Mouse (Mus musculus) limb, embryonic 10.5 days (tissue): ENCODE data around the gene Rsg1. TPM values are rescaled to one million over a fixed set of nuclear protein-coding genes. Genes with fewer than 3 reads are reported as not detected.

ENCODE experiments used
- DNase-seq: peaks from one replicate; pipeline ENCODE4 v3.0.0-alpha.2; 2017; ENCODE audit warnings: low spot score
- H3K27ac ChIP-seq: fragments of 300-500 bp; sonication (generic); 2 replicates; pipeline ENCODE4 v1.5.1; 2016; ENCODE audit warnings: mild to moderate bottlenecking
- H3K27me3 ChIP-seq: fragments of 300-500 bp; sonication (generic); 2 replicates; pipeline ENCODE4 v1.6.1; 2016; ENCODE audit warnings: low read depth, mild to moderate bottlenecking; ENCODE audit not compliant: poor library complexity, severe bottlenecking
- H3K36me3 ChIP-seq: fragments of 300-500 bp; sonication (generic); 2 replicates; pipeline ENCODE4 v1.6.1; 2016; ENCODE audit warnings: mild to moderate bottlenecking, moderate library complexity
- H3K4me1 ChIP-seq: fragments of 300-500 bp; sonication (generic); 2 replicates; pipeline ENCODE4 v1.6.1; 2016
- H3K4me3 ChIP-seq: fragments of 300-500 bp; sonication (generic); 2 replicates; pipeline ENCODE4 v1.5.1; 2016; ENCODE audit warnings: mild to moderate bottlenecking, moderate library complexity
- H3K9me3 ChIP-seq: fragments of 300-500 bp; sonication (generic); replicated peaks from 2 replicates; pipeline ENCODE4 v1.6.1; 2016; ENCODE audit warnings: mild to moderate bottlenecking
- WGBS: fragments of 180-500 bp; shearing (Covaris S2); methylation state at CpG from one replicate; pipeline ENCODE4 v1.1.7; 2016; 5-methylcytosine and 5-hydroxymethylcytosine counted together
- polyA plus RNA-seq: library from polyadenylated mRNA; unstranded; fragments of >200 nt; fragmentation: Nextera tagmentation; extraction: Ambion mirVana; gene quantifications from 2 replicates; pipeline ENCODE4 v1.2.1, GENCODE M21; 2016

Gene Rsg1
- polyA plus RNA-seq, 1 experiment from 2014 or later = 8.4 TPM

GRCm38 (mm10) chr4:141194553-141194952 is 19.2 kb upstream of the Rsg1 start:
- no peaks in the 10 kb centered on the region for H3K9me3 ChIP-seq
- H3K27me3 ChIP-seq = no peaks in the 10 kb centered on the region
- WGBS = 93% methylated on average over 6 of the region's 6 CpGs
- peaks cover 95% of the 10 kb centered on the region for H3K36me3 ChIP-seq
- DNase-seq = no peak
- no peak overlapping the region for H3K27ac ChIP-seq
- no peak overlapping the region for H3K4me3 ChIP-seq
- no peaks in the 10 kb centered on the region for H3K4me1 ChIP-seq

- H3K9me3 ChIP-seq = no peaks in the 10 kb centered on the region
- no peak overlapping the region for H3K27ac ChIP-seq
- 94% methylated on average over 13 of the region's 13 CpGs for WGBS
- no peaks in the 10 kb centered on the region for H3K4me1 ChIP-seq
- no peaks in the 10 kb centered on the region for H3K27me3 ChIP-seq
- no peak for DNase-seq
- no peak overlapping the region for H3K4me3 ChIP-seq
- H3K36me3 ChIP-seq = peaks cover 99% of the 10 kb centered on the region
These were observed 16.6 kb upstream of the Rsg1 start for GRCm38 (mm10) chr4:141196981-141197685.

- no peaks in the 10 kb centered on the region for H3K27me3 ChIP-seq
- peaks cover 99% of the 10 kb centered on the region for H3K36me3 ChIP-seq
- no peaks in the 10 kb centered on the region for H3K4me1 ChIP-seq
- 98% methylated on average over 13 of the region's 13 CpGs for WGBS
- H3K9me3 ChIP-seq = no peaks in the 10 kb centered on the region
- no peak overlapping the region for H3K27ac ChIP-seq
- no peak overlapping the region for H3K4me3 ChIP-seq
- no peak for DNase-seq
These were observed 16.1 kb upstream of the Rsg1 start for GRCm38 (mm10) chr4:141197686-141198035.

- Histone ChIP-seq H3K4me1 (0 out of 2 replicates have a peak, but pooled peaks cover 3% of the 10 kb centered on the region), H3K4me3 (no peak overlapping the region), H3K27me3 (no peaks in the 10 kb centered on the region), H3K27ac (no peak overlapping the region), H3K36me3 (peaks cover 89% of the 10 kb centered on the region), H3K9me3 (no peaks in the 10 kb centered on the region)
- DNase-seq = no peak
- 85% methylated on average over 11 of the region's 11 CpGs for WGBS
These were observed 12.8 kb upstream of the Rsg1 start for GRCm38 (mm10) chr4:141200906-141201305.

- H3K27ac ChIP-seq = no peak overlapping the region
- no peak for DNase-seq
- H3K36me3 ChIP-seq = peaks cover 85% of the 10 kb centered on the region
- no peak overlapping the region for H3K4me3 ChIP-seq
- no peaks in the 10 kb centered on the region for H3K27me3 ChIP-seq
- no peaks in the 10 kb centered on the region for H3K9me3 ChIP-seq
- H3K4me1 ChIP-seq = 0 out of 2 replicates have a peak, but pooled peaks cover 3% of the 10 kb centered on the region
- WGBS = 93% methylated on average over 6 of the region's 6 CpGs
These were observed 11.6 kb upstream of the Rsg1 start for GRCm38 (mm10) chr4:141202192-141202591.

GRCm38 (mm10) chr4:141204580-141205061 is 9.1 kb upstream of the Rsg1 start:
- H3K27ac ChIP-seq = no peak overlapping the region
- no peak for DNase-seq
- 0 out of 2 replicates have a peak, but pooled peaks cover 3% of the 10 kb centered on the region for H3K4me1 ChIP-seq
- no peaks in the 10 kb centered on the region for H3K27me3 ChIP-seq
- peaks cover 64% of the 10 kb centered on the region for H3K36me3 ChIP-seq
- no peaks in the 10 kb centered on the region for H3K9me3 ChIP-seq
- H3K4me3 ChIP-seq = no peak overlapping the region
- WGBS = 73% methylated on average over 4 of the region's 4 CpGs

- no peak overlapping the region for H3K27ac ChIP-seq
- 90% methylated on average over 5 of the region's 5 CpGs for WGBS
- no peak for DNase-seq
- H3K27me3 ChIP-seq = no peaks in the 10 kb centered on the region
- H3K4me1 ChIP-seq = 0 out of 2 replicates have a peak, but pooled peaks cover 3% of the 10 kb centered on the region
- H3K9me3 ChIP-seq = no peaks in the 10 kb centered on the region
- H3K4me3 ChIP-seq = no peak overlapping the region
- peaks cover 39% of the 10 kb centered on the region for H3K36me3 ChIP-seq
These were observed 6.7 kb upstream of the Rsg1 start for GRCm38 (mm10) chr4:141207081-141207480.

- H3K36me3 ChIP-seq = peaks cover 12% of the 10 kb centered on the region
- H3K4me3 ChIP-seq = peak overlapping the region; percentile 47
- no peaks in the 10 kb centered on the region for H3K27me3 ChIP-seq
- DNase-seq = no peak
- peaks cover 20% of the 10 kb centered on the region for H3K4me1 ChIP-seq
- H3K27ac ChIP-seq = peak overlapping the region; percentile 81
- WGBS = 78% methylated on average over 14 of the region's 14 CpGs
- no peaks in the 10 kb centered on the region for H3K9me3 ChIP-seq
These were observed 3.1 kb upstream of the Rsg1 start for GRCm38 (mm10) chr4:141210524-141211219.

GRCm38 (mm10) chr4:141211646-141212045 is 2.1 kb upstream of the Rsg1 start:
- no peaks in the 10 kb centered on the region for H3K27me3 ChIP-seq
- WGBS = 94% methylated on average over 4 of the region's 4 CpGs
- peaks cover 20% of the 10 kb centered on the region for H3K4me1 ChIP-seq
- peaks cover 7% of the 10 kb centered on the region for H3K36me3 ChIP-seq
- no peak for DNase-seq
- no peak overlapping the region for H3K4me3 ChIP-seq
- no peak overlapping the region for H3K27ac ChIP-seq
- H3K9me3 ChIP-seq = no peaks in the 10 kb centered on the region

GRCm38 (mm10) chr4:141212892-141213291 is 864 bp upstream of the Rsg1 start:
- Histone ChIP-seq H3K27ac (peak overlapping the region; percentile 83), H3K27me3 (no peaks in the 10 kb centered on the region), H3K36me3 (0 out of 2 replicates have a peak, but pooled peaks cover under 1% of the 10 kb centered on the region), H3K9me3 (no peaks in the 10 kb centered on the region), H3K4me3 (peak overlapping the region; percentile 68; the same call in 1 of the 2 replicates), H3K4me1 (peaks cover 20% of the 10 kb centered on the region)
- WGBS = 88% methylated on average over 9 of the region's 9 CpGs
- DNase-seq = no peak

- peaks cover 20% of the 10 kb centered on the region for H3K4me1 ChIP-seq
- no peak for DNase-seq
- peak overlapping the region; percentile 68 for H3K4me3 ChIP-seq
- H3K27me3 ChIP-seq = no peaks in the 10 kb centered on the region
- H3K27ac ChIP-seq = peak overlapping the region; percentile 83
- H3K9me3 ChIP-seq = no peaks in the 10 kb centered on the region
- WGBS = 43% methylated on average over 2 of the region's 2 CpGs
- H3K36me3 ChIP-seq = peaks cover 5% of the 10 kb centered on the region; the same call in 1 of the 2 replicates
These were observed 414 bp upstream of the Rsg1 start for GRCm38 (mm10) chr4:141213342-141213741.

- Histone ChIP-seq H3K36me3 (peaks cover 5% of the 10 kb centered on the region), H3K4me1 (peaks cover 20% of the 10 kb centered on the region), H3K4me3 (peak overlapping the region; percentile 68), H3K27me3 (no peaks in the 10 kb centered on the region), H3K9me3 (no peaks in the 10 kb centered on the region), H3K27ac (peak overlapping the region; percentile 83)
- DNase-seq = peak; percentile 51
- 5% methylated on average over 16 of the region's 16 CpGs for WGBS
These were observed 638 bp downstream of the Rsg1 start for GRCm38 (mm10) chr4:141214337-141214851.
